Mouse (Mus musculus) ES-E14 (cell line): ENCODE results near the gene Myo16.

Source experiments
- HCFC1 ChIP-seq: IDR thresholded peaks from 2 replicates; pipeline ENCODE4 v1.6.1; 2012; ENCODE audit warnings: low read length, inconsistent platforms, borderline replicate concordance; ENCODE audit not compliant: insufficient read depth
- MAFK ChIP-seq: IDR thresholded peaks from 2 replicates; pipeline ENCODE4 v1.6.1; 2014; ENCODE audit warnings: mild to moderate bottlenecking, low read depth, low read length, inconsistent platforms; ENCODE audit not compliant: insufficient read depth

- TF ChIP-seq MAFK (no peak), HCFC1 (no peak)
These were observed 286.1 kb downstream of the Myo16 start for GRCm38 (mm10) chr8:10439595-10440453.
